Mouse (Mus musculus): ENCODE results near the gene Nrg3. TPM values are rescaled to one million over a fixed set of nuclear protein-coding genes. Genes with fewer than 3 reads are reported as not detected.

Nrg3 gene
- polyA plus RNA-seq, 1 experiment from 2014 or later, result 0.33 TPM

DNA sequence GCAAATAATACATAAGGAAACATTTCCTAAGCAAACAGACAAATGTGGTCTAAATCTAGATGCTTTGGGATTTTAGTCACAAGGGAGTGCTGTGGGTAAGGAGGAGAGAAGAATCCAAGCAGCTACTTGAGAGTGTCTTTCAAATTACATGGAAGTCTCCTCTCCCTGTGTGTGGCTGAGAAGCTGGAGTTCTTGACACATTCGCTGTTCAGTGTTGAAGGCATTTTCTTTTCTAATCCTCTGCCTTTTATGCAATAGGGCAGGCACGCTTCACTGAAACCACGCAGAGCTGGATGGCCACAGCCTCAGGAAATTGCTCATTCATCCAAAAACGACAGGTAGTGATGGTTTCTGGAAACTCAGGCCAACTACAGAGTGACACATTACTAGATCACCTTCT is 769.0 kb downstream of the Nrg3 start:
- no peak for TF ChIP-seq EP300 (optimal IDR thresholded peaks at IDR 0.05)
- no peak for TF ChIP-seq CTCF (IDR thresholded peaks at IDR 0.05; ENCODE audit: low read depth)
- Histone ChIP-seq H3K27me3 (ENCODE audit: control insufficient read depth, insufficient read depth, low read length) (no peaks in the 10 kb centered on the region), H3K9ac (ENCODE audit: low read length) (no peak overlapping the region), H3K9me3 (ENCODE audit: control insufficient read depth, low read length) (no peaks in the 10 kb centered on the region), H3K36me3 (ENCODE audit: control insufficient read depth, insufficient read depth, low read length) (no peaks in the 10 kb centered on the region), H3K4me2 (replicated peaks; ENCODE audit: low read depth) (no peak overlapping the region), H3K4me1 (replicated peaks; ENCODE audit: control insufficient read depth, insufficient read depth) (no peaks in the 10 kb centered on the region), H3K4me3 (ENCODE audit: low read depth, low read length) (no peak overlapping the region), H3K27ac (replicated peaks) (no peak overlapping the region)
- no peak for DNase-seq (ENCODE audit: low spot score)
- ATAC-seq (ENCODE audit: low FRiP score, low TSS enrichment), result no peak
- 41% methylated on average over 4 of the region's 4 CpGs for WGBS

DNA sequence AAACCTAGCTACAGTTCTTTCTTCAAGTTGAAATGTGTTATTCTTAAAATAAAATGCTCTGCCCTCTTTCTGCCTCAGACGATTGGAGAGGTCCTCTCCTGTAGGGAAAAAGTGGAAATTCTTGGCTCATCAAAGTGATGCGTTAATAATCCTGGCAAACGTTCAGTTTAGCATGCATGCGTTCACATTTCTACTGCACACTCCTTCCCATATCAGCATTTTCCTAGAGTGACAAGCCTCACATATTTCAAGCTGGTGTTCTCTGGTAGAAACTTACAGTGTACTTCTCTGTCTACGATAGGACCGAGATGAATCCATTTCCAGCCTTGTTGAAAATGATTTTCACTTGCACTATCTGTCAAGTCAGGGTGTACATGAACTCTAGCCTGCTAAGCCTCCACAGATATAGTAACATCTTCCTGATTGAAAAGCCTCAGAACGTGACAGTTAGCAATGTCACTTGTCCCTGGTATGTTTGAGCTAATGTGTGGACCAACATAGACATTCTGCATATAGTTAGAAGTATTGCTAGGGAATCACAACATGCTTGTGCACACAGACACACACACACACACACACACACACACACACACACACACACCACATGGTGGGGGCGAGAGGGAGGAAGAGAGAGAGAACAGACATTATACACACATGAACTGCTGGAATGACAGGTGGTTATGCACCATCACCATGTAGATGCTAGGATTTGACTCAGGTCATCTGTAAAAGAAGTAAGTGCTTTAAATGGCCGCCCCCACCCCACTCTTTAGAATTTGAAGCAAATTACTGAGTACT is 770.1 kb downstream of the Nrg3 start:
- H3K4me1 ChIP-seq (replicated peaks; ENCODE audit: control insufficient read depth, insufficient read depth), result no peaks in the 10 kb centered on the region
- no peak overlapping the region for H3K27ac ChIP-seq (replicated peaks)
- H3K9me3 ChIP-seq (ENCODE audit: control insufficient read depth, low read length), result no peaks in the 10 kb centered on the region
- TF ChIP-seq CTCF (IDR thresholded peaks at IDR 0.05; ENCODE audit: low read depth) (no peak), EP300 (optimal IDR thresholded peaks at IDR 0.05) (no peak)
- no peak overlapping the region for H3K4me2 ChIP-seq (replicated peaks; ENCODE audit: low read depth)
- 61% methylated on average over 9 of the region's 9 CpGs for WGBS
- no peaks in the 10 kb centered on the region for H3K36me3 ChIP-seq (ENCODE audit: control insufficient read depth, insufficient read depth, low read length)
- DNase-seq (ENCODE audit: low spot score), result no peak
- H3K9ac ChIP-seq (ENCODE audit: low read length), result no peak overlapping the region
- no peaks in the 10 kb centered on the region for H3K27me3 ChIP-seq (ENCODE audit: control insufficient read depth, insufficient read depth, low read length)
- no peak overlapping the region for H3K4me3 ChIP-seq (ENCODE audit: low read depth, low read length)
- no peak for ATAC-seq (ENCODE audit: low FRiP score, low TSS enrichment)

DNA sequence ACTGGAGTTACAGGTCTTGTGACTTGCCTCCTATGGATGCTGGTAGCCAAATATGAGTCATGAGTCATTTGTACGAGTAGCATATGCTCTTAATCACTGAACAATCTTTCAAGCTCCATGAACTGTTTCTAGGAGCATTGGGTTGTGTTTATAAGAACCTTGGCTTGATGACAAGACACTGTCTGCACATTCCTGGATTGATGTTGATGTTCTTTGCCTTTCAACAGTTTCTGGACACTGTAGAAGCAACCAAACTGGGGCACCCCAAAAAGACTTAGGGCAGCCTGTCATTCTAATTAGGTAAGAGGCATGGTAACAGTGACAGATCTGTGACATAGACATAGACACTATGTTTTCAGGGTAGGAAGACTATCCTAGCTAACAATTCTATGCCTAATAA is 771.5 kb downstream of the Nrg3 start:
- Histone ChIP-seq H3K36me3 (ENCODE audit: control insufficient read depth, insufficient read depth, low read length) (no peaks in the 10 kb centered on the region), H3K9ac (ENCODE audit: low read length) (no peak overlapping the region), H3K4me3 (ENCODE audit: low read depth, low read length) (no peak overlapping the region), H3K4me1 (replicated peaks; ENCODE audit: control insufficient read depth, insufficient read depth) (no peaks in the 10 kb centered on the region), H3K4me2 (replicated peaks; ENCODE audit: low read depth) (no peak overlapping the region), H3K27ac (replicated peaks) (no peak overlapping the region), H3K9me3 (ENCODE audit: control insufficient read depth, low read length) (no peaks in the 10 kb centered on the region), H3K27me3 (ENCODE audit: control insufficient read depth, insufficient read depth, low read length) (no peaks in the 10 kb centered on the region)
- 11% methylated on average over 1 of the region's 1 CpGs for WGBS
- ATAC-seq (ENCODE audit: low FRiP score, low TSS enrichment), result no peak
- DNase-seq (ENCODE audit: low spot score), result no peak
- no peak for TF ChIP-seq EP300 (optimal IDR thresholded peaks at IDR 0.05)
- TF ChIP-seq CTCF (IDR thresholded peaks at IDR 0.05; ENCODE audit: low read depth), result no peak

DNA sequence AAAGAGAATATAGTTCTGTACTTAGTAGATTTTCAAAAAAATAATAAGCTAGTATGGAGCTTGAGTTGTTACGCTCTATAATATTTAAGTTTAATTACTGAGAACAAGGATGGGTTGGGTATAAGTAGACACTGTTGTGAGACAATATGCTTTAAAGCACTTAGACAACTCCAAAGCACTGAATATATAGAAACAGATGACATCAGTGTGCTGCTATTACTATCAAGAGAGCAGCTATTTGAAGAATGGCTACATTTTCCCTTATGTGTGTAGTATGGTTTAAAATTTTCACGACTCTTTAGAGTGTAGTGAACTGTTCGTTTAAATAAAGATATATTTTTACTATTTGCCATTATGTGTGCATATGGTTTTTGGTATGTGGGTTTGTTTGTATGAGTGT is 771.9 kb downstream of the Nrg3 start:
- Histone ChIP-seq H3K9me3 (ENCODE audit: control insufficient read depth, low read length) (no peaks in the 10 kb centered on the region), H3K4me2 (replicated peaks; ENCODE audit: low read depth) (no peak overlapping the region), H3K4me1 (replicated peaks; ENCODE audit: control insufficient read depth, insufficient read depth) (no peaks in the 10 kb centered on the region), H3K36me3 (ENCODE audit: control insufficient read depth, insufficient read depth, low read length) (no peaks in the 10 kb centered on the region), H3K9ac (ENCODE audit: low read length) (no peak overlapping the region), H3K27me3 (ENCODE audit: control insufficient read depth, insufficient read depth, low read length) (no peaks in the 10 kb centered on the region), H3K27ac (replicated peaks) (no peak overlapping the region), H3K4me3 (ENCODE audit: low read depth, low read length) (no peak overlapping the region)
- no peak for DNase-seq (ENCODE audit: low spot score)
- 70% methylated on average over 3 of the region's 3 CpGs for WGBS
- TF ChIP-seq CTCF (IDR thresholded peaks at IDR 0.05; ENCODE audit: low read depth) (no peak), EP300 (optimal IDR thresholded peaks at IDR 0.05) (no peak)
- no peak for ATAC-seq (ENCODE audit: low FRiP score, low TSS enrichment)

DNA sequence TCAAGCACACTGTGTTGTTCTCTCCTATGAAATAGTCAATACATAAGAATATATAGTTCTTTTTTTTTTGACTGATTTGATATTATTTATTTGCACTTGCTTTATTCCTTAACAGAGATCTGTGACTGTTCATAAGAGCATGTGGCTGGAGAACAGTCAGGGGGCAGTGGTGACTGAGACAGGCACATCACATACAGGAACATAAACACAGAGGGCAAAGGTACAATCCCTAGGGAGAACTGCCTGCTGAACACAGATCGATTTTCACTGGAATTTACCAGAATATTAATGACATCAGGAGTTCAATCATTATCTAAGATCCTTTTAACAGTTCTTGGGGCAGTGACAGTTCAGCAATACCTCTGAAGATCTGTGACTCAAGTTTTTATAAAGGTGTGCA is 812.9 kb downstream of the Nrg3 start:
- 23% methylated on average over 1 of the region's 1 CpGs for WGBS
- Histone ChIP-seq H3K36me3 (ENCODE audit: control insufficient read depth, insufficient read depth, low read length) (no peaks in the 10 kb centered on the region), H3K4me2 (replicated peaks; ENCODE audit: low read depth) (no peak overlapping the region), H3K9me3 (ENCODE audit: control insufficient read depth, low read length) (no peaks in the 10 kb centered on the region), H3K27me3 (ENCODE audit: control insufficient read depth, insufficient read depth, low read length) (no peaks in the 10 kb centered on the region), H3K9ac (ENCODE audit: low read length) (no peak overlapping the region), H3K27ac (replicated peaks) (no peak overlapping the region), H3K4me1 (replicated peaks; ENCODE audit: control insufficient read depth, insufficient read depth) (no peaks in the 10 kb centered on the region), H3K4me3 (ENCODE audit: low read depth, low read length) (no peak overlapping the region)
- TF ChIP-seq EP300 (optimal IDR thresholded peaks at IDR 0.05), result no peak
- no peak for TF ChIP-seq CTCF (IDR thresholded peaks at IDR 0.05; ENCODE audit: low read depth)
- no peak for DNase-seq (ENCODE audit: low spot score)
- no peak for ATAC-seq (ENCODE audit: low FRiP score, low TSS enrichment)

DNA sequence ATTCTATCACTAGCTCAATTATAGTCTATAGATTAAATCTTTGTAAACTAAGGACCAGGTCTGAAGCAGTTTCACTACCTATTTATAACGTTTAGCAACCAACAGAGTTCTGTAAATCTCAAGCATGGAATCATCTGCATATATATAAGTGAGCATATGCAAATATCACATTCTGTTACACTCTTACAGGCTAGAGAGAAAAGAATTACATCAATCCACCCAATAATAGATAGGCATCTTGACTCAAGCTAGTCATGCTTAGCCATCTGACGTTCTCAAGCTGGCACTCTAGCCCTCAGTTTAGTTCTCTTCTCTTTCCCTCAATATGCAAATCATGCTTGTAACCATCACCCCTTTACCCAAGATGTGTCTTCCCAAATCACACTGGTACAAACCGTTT is 835.8 kb downstream of the Nrg3 start:
- TF ChIP-seq CTCF (IDR thresholded peaks at IDR 0.05; ENCODE audit: low read depth) (no peak), EP300 (optimal IDR thresholded peaks at IDR 0.05) (no peak)
- Histone ChIP-seq H3K4me2 (replicated peaks; ENCODE audit: low read depth) (no peak overlapping the region), H3K4me3 (ENCODE audit: low read depth, low read length) (no peak overlapping the region), H3K9me3 (ENCODE audit: control insufficient read depth, low read length) (no peaks in the 10 kb centered on the region), H3K27ac (replicated peaks) (no peak overlapping the region), H3K9ac (ENCODE audit: low read length) (no peak overlapping the region), H3K4me1 (replicated peaks; ENCODE audit: control insufficient read depth, insufficient read depth) (no peaks in the 10 kb centered on the region), H3K36me3 (ENCODE audit: control insufficient read depth, insufficient read depth, low read length) (no peaks in the 10 kb centered on the region), H3K27me3 (ENCODE audit: control insufficient read depth, insufficient read depth, low read length) (no peaks in the 10 kb centered on the region)
- 73% methylated on average over 3 of the region's 3 CpGs for WGBS
- no peak for DNase-seq (ENCODE audit: low spot score)
- ATAC-seq (ENCODE audit: low FRiP score, low TSS enrichment), result no peak
